Mouse (Mus musculus): ENCODE measurements around the gene Rab12.

Gene Rab12

DNA sequence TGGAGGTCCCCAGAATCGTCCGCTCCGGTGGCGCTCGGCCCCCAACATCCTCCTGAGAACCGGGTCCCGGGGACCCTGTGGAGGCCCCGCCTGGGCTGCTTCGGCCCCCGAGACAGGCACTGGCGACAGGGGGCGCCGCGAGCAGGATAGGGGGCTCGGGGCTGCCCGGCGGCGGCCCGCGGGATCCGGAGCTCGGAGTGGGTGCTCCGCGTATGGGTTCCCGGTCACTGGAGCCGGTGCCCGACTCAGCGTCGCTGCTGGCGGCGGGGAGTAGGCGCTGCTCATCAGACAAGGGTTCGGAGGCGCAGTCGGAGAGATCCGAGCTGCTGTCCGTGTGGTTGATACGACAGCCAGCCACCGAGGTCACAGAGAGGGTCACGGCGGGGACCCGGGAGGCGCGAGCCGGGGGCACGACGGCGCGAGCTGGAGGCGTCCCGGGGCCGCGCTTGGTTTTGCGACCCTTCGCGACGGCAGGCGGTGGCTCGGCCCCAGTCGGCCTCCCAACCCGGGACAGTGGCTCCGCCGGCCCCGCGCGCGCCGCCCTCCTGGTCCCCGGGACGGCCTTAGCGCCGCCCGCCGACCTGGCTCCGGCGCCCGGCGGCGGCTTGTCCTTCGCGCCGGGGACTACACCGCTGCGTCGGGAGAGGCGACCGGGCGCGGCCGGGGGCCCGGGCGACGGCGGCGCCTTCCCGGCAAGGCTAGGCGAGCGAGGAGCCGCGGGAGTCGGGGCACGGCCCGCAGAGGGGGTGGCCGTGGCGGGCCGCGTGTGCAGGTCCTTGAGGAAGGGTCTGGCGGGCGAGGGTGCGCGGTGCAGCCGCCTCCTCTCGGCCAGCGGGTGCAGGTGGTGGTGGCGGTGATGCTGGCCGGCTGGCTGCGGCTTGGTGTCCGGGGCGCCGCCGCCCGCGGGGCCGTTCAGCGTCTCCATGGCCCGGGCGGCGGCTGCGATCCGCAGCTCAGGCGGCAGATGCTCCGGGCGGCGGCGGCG is 70.8 kb downstream of the Rab12 start:
- DNase-seq (ENCODE audit: low spot score) = peak; percentile 64

DNA sequence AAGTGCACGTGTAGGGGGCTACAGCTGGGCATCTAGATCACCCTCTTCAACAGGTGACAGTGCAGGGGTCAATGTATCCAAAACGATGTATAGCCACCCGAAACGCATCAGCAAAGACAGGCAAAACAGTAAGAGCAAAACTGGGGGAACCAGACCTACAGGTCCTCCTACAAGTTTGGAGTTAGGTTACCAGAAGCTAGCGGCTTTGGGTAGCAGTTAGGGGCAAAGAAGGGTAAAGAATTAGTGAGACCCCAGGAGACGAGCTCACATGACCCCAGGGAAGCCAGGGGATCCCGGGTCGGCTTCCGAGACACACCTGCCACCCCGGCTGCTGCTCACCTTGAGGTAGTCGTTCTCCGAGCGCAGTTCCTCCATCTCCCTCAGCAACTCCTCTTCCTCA is 71.6 kb downstream of the Rab12 start:
- DNase-seq (ENCODE audit: low spot score) = no peak

DNA sequence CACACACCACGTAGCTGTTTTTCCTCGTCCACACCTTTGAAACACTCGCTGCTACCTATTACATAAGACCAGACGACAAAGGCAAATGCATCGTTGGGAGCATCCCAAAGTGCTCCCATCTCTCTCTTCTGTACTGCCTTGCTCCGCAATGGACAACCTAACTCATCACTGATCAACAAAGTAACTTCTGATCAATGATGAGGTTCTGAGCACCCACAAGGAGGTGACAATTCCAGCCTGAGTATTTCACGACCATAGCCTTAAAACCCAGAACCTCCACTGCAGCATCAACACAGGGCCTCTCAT is 72.6 kb downstream of the Rab12 start:
- no peak for DNase-seq (ENCODE audit: low spot score)

DNA sequence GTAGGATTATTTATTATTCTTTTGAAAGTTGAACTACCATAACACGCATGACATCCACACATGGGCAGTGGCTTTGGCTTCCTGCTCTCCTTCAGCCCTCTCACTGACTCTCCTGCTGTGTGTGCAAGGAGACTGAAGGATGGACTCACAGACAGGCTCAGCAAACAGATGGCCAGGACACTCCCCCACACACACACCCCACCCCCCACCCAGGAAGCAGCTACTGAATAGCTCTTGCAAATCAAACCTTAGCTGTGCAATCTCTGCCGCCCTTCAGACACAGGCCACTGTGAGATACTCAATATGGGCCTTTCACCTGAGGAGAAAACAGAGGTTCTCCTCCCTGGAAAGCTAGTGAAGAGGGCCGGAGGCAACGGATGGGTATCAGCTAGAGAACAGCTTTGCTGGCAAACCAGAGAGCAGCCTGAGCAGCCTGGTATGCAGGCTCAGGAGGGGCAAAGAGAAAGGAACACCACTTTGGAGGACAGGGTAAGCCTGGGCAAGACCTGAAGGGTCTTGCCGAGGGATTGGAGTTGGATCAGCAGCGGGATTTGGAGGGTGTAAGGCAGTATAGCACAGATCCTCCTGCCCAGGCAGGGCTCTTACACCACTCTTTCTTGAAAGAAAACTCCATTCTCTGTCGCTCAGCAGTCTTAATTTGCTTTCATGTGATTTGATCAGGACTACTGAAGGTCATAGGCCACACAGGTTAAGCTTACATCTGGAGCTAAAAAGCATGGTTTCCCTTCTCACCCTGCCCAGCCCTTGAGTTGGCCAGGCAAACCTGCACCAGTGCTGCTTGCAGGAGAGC is 73.1 kb downstream of the Rab12 start:
- no peak for DNase-seq (ENCODE audit: low spot score)
